Mouse (Mus musculus) retina, postnatal 1 day (tissue): ENCODE results near the gene Mettl24.

ENCODE experiments used
- DNase-seq: peaks from one replicate; pipeline ENCODE4 v3.0.0-alpha.2; 2012

Gene Mettl24

GRCm38 (mm10) chr10:40686976-40687375 lies 3.9 kb downstream of the Mettl24 start:
- no peak for DNase-seq

- DNase-seq, result no peak
Observed at GRCm38 (mm10) chr10:40687407-40687806, 4.3 kb downstream of the Mettl24 start.

- no peak for DNase-seq
Observed at GRCm38 (mm10) chr10:40688266-40688665, 5.2 kb downstream of the Mettl24 start.

- no peak for DNase-seq
Observed at GRCm38 (mm10) chr10:40688873-40689272, 5.8 kb downstream of the Mettl24 start.

- no peak for DNase-seq
Observed at GRCm38 (mm10) chr10:40698652-40699051, 15.6 kb downstream of the Mettl24 start.

GRCm38 (mm10) chr10:40711127-40711526 lies 28.0 kb downstream of the Mettl24 start:
- DNase-seq, result no peak

GRCm38 (mm10) chr10:40713018-40713608 lies 30.0 kb downstream of the Mettl24 start:
- peak; percentile 52 for DNase-seq

GRCm38 (mm10) chr10:40713829-40714228 lies 30.7 kb downstream of the Mettl24 start:
- no peak for DNase-seq

GRCm38 (mm10) chr10:40715151-40715550 lies 32.1 kb downstream of the Mettl24 start:
- no peak for DNase-seq

- no peak for DNase-seq
Observed at GRCm38 (mm10) chr10:40716296-40716695, 33.2 kb downstream of the Mettl24 start.

- no peak for DNase-seq
Observed at GRCm38 (mm10) chr10:40716713-40717112, 33.6 kb downstream of the Mettl24 start.

- DNase-seq, result no peak
Observed at GRCm38 (mm10) chr10:40718362-40718761, 35.3 kb downstream of the Mettl24 start.

- DNase-seq, result no peak
Observed at GRCm38 (mm10) chr10:40719062-40719461, 36.0 kb downstream of the Mettl24 start.

GRCm38 (mm10) chr10:40720883-40721282 lies 37.8 kb downstream of the Mettl24 start:
- no peak for DNase-seq

GRCm38 (mm10) chr10:40724342-40724741 lies 41.3 kb downstream of the Mettl24 start:
- DNase-seq, result peak; percentile 39

- peak; percentile 34 for DNase-seq
Observed at GRCm38 (mm10) chr10:40725066-40725465, 42.0 kb downstream of the Mettl24 start.

GRCm38 (mm10) chr10:40725471-40725870 lies 42.4 kb downstream of the Mettl24 start:
- DNase-seq, result no peak

- no peak for DNase-seq
Observed at GRCm38 (mm10) chr10:40726288-40726902, 43.3 kb downstream of the Mettl24 start.

GRCm38 (mm10) chr10:40726989-40727388 lies 43.9 kb downstream of the Mettl24 start:
- DNase-seq, result no peak

- DNase-seq, result no peak
Observed at GRCm38 (mm10) chr10:40730200-40730599, 47.1 kb downstream of the Mettl24 start.

- no peak for DNase-seq
Observed at GRCm38 (mm10) chr10:40733291-40733690, 50.2 kb downstream of the Mettl24 start.

GRCm38 (mm10) chr10:40736172-40736571 lies 53.1 kb downstream of the Mettl24 start:
- no peak for DNase-seq

- DNase-seq, result no peak
Observed at GRCm38 (mm10) chr10:40737274-40738112, 54.4 kb downstream of the Mettl24 start.

GRCm38 (mm10) chr10:40740696-40741095 lies 57.6 kb downstream of the Mettl24 start:
- no peak for DNase-seq
